Mouse (Mus musculus) liver, postnatal 0 days (tissue): ENCODE results near the gene Hmgcl.

ENCODE experiments used
- CTCF ChIP-seq: sonication (generic); IDR thresholded peaks from 2 replicates; pipeline ENCODE4 v1.5.1; 2016; ENCODE audit warnings: antibody characterized with exemption, low read depth
- EP300 ChIP-seq: IDR thresholded peaks from 2 replicates; pipeline ENCODE4 v1.6.1; 2016; ENCODE audit warnings: antibody characterized with exemption, low read depth, mild to moderate bottlenecking

GRCm38 (mm10) chr4:135984556-135984955, 38.3 kb downstream of the Hmgcl start:
- TF ChIP-seq CTCF (no peak), EP300 (no peak)
